Mouse (Mus musculus) midbrain, embryonic 16.5 days (tissue): Measurements from ENCODE around the gene Pih1d2. TPM values are rescaled to one million over a fixed set of nuclear protein-coding genes. Genes with fewer than 3 reads are reported as not detected.
A peak's percentile ranks its signal among the peaks of the same experiment; 100 is the strongest.
"Not testable (repeated sequence)": the region's sequence is repeated elsewhere in the genome, so short reads cannot be mapped to it uniquely, and the experiment has no call there.

Experiments
- ATAC-seq: fragments of 200-750 bp; cut with Nextera tagmentation; 2 replicates; pipeline ENCODE4 v1.8.0; 2017; ENCODE audit warnings: moderate TSS enrichment
- H3K27ac ChIP-seq: fragments of 300-500 bp; sonication (generic); 2 replicates; pipeline ENCODE4 v1.5.1; 2014; ENCODE audit warnings: mild to moderate bottlenecking, low read length, mixed read lengths
- H3K27me3 ChIP-seq: fragments of 300-500 bp; sonication (generic); 2 replicates; pipeline ENCODE4 v1.6.1; 2014; ENCODE audit warnings: low read depth, low read length, mixed read lengths; ENCODE audit not compliant: control insufficient read depth, insufficient read depth
- H3K36me3 ChIP-seq: fragments of 300-500 bp; sonication (generic); 2 replicates; pipeline ENCODE4 v1.6.1; 2014; ENCODE audit warnings: mild to moderate bottlenecking, low read length, moderate library complexity, mixed read lengths; ENCODE audit not compliant: control insufficient read depth, insufficient read depth
- H3K4me1 ChIP-seq: fragments of 300-500 bp; sonication (generic); 2 replicates; pipeline ENCODE4 v1.6.1; 2014; ENCODE audit warnings: mild to moderate bottlenecking, low read length, mixed read lengths; ENCODE audit not compliant: control insufficient read depth, insufficient read depth
- H3K4me2 ChIP-seq: fragments of 300-500 bp; sonication (generic); 2 replicates; pipeline ENCODE4 v1.6.1; 2014; ENCODE audit warnings: mild to moderate bottlenecking, low read length, mixed read lengths
- H3K4me3 ChIP-seq: fragments of 300-500 bp; sonication (generic); 2 replicates; pipeline ENCODE4 v1.5.1; 2014; ENCODE audit warnings: low read depth, mild to moderate bottlenecking, low read length, moderate library complexity, mixed read lengths
- H3K9ac ChIP-seq: fragments of 300-500 bp; sonication (generic); 2 replicates; pipeline ENCODE4 v1.6.1; 2014; ENCODE audit warnings: low read depth, low read length, mixed read lengths
- H3K9me3 ChIP-seq: fragments of 300-500 bp; sonication (generic); replicated peaks from 2 replicates; pipeline ENCODE4 v1.6.1; 2014; ENCODE audit warnings: mild to moderate bottlenecking, low read length, mixed read lengths; ENCODE audit not compliant: control insufficient read depth, poor library complexity, severe bottlenecking
- WGBS: fragments of 180-500 bp; shearing (Covaris S2); extraction: QIAGEN DNeasy Blood & Tissue Kit; methylation state at CpG from one replicate; pipeline ENCODE4 v1.1.7; 2014; 5-methylcytosine and 5-hydroxymethylcytosine counted together
- polyA plus RNA-seq: library from polyadenylated mRNA; unstranded; fragments of >200 nt; fragmentation: Nextera tagmentation; extraction: Ambion mirVana; gene quantifications from 2 replicates; pipeline ENCODE4 v1.2.1, GENCODE M21; 2015

The Pih1d2 gene
- polyA plus RNA-seq, 1 experiment from 2014 or later = 5.7 TPM

DNA sequence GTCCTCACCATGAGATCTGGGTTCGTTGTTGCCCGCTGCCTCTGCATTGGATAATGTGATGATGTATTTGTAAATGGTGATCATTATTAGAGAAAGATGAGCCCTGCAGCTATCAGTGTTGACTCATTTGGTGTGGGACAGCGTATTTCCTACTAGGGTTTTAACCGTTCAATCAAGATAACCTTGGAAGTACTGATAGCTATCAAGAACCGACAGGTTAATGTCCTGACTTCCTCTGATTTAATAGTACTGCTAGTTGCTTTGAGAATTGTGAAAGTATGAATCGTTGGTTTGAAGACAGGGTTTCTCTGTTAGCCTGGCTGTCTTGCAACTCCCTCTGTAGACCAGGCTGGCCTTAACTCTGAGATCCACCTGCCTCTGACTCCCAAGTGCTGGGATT, 12.8 kb upstream of the Pih1d2 start:
- Histone ChIP-seq H3K9ac (peak overlapping the region; percentile 89), H3K36me3 (peaks cover 11% of the 10 kb centered on the region), H3K4me3 (peak overlapping the region; percentile 76), H3K27me3 (no peaks in the 10 kb centered on the region), H3K9me3 (no peaks in the 10 kb centered on the region), H3K4me1 (peaks cover 26% of the 10 kb centered on the region), H3K27ac (peak overlapping the region; percentile 85), H3K4me2 (peak overlapping the region; percentile 94)
- no peak for ATAC-seq
- WGBS = 6% methylated on average over 6 of the region's 6 CpGs

DNA sequence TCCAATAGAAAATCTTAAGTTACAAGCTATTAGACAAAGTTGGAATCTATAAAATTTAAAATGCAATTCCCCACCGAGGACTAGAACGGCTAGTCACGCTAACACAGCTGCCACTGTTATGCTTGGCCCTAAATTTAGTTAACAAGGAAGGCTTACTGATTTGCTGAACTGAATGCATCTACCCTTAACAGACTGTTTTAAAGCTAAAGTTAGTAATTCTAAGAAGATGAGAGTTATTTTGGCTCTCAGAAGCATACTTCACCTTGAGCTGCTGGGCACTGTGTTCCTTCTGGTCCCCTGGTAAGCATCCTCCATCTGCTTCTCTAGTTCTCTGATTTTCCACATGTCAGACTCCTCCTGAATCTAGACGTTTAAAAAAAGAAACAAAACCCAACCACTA, 5.0 kb upstream of the Pih1d2 start:
- WGBS = 91% methylated on average over 4 of the region's 4 CpGs
- peaks cover 25% of the 10 kb centered on the region for H3K36me3 ChIP-seq
- peaks cover 18% of the 10 kb centered on the region for H3K4me1 ChIP-seq

DNA sequence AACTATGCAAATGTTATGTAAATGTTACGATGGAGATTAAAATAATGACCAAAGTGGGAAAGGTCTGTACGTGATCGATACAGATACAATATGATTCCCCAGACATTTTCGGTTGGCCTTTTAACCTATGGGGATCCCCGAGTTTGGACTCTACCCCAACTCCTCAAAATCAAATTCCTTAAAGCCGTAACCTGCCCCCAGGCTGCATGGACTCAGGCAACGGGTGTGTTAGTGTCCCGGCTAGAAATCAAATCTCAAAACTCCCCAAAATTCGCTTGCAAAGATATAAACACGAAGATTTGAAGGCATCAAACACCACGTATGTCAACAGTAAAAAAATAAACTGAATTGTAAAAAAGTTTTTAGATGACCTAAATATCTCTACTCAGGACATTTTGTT, 960 bp upstream of the Pih1d2 start:
- Histone ChIP-seq H3K4me2 (peak overlapping the region; percentile 80), H3K27ac (no peak overlapping the region), H3K4me3 (peak overlapping the region; percentile 99), H3K36me3 (peaks cover 12% of the 10 kb centered on the region), H3K9ac (peak overlapping the region; percentile 94), H3K9me3 (no peaks in the 10 kb centered on the region), H3K4me1 (peaks cover 18% of the 10 kb centered on the region), H3K27me3 (no peaks in the 10 kb centered on the region)
- no peak for ATAC-seq
- WGBS = 41% methylated on average over 11 of the region's 11 CpGs

More for the DNA sequence above, 5.0 kb upstream of the Pih1d2 start:
- no peak overlapping the region for H3K4me2 ChIP-seq
- H3K9me3 ChIP-seq = no peaks in the 10 kb centered on the region
- H3K4me3 ChIP-seq = no peak overlapping the region
- H3K27ac ChIP-seq = no peak overlapping the region
- no peak overlapping the region for H3K9ac ChIP-seq
- H3K27me3 ChIP-seq = no peaks in the 10 kb centered on the region
- ATAC-seq = no peak

- no peak for ATAC-seq
- H3K27ac ChIP-seq = no peak overlapping the region
- H3K9me3 ChIP-seq = no peaks in the 10 kb centered on the region
- H3K4me1 ChIP-seq = peaks cover 18% of the 10 kb centered on the region
- H3K9ac ChIP-seq = no peak overlapping the region
- no peaks in the 10 kb centered on the region for H3K27me3 ChIP-seq
- peaks cover 7% of the 10 kb centered on the region for H3K36me3 ChIP-seq
- WGBS = 65% methylated on average over 9 of the region's 9 CpGs
- peak overlapping the region; percentile 80 for H3K4me2 ChIP-seq
- no peak overlapping the region; the same call in 1 of the 2 replicates for H3K4me3 ChIP-seq
Observed at GRCm38 (mm10) chr9:50617794-50618330, 741 bp downstream of the Pih1d2 start.

- H3K9ac ChIP-seq, H3K27me3 ChIP-seq, ATAC-seq, H3K27ac ChIP-seq, H3K9me3 ChIP-seq, H3K4me3 ChIP-seq, H3K4me2 ChIP-seq, H3K4me1 ChIP-seq: not testable (repeated sequence)
- 95% methylated on average over 6 of the region's 8 CpGs for WGBS
- peaks cover 14% of the 10 kb centered on the region for H3K36me3 ChIP-seq
Observed at GRCm38 (mm10) chr9:50630903-50631302, 13.8 kb downstream of the Pih1d2 start.

- no peak for ATAC-seq
- Histone ChIP-seq H3K27me3 (no peaks in the 10 kb centered on the region), H3K9me3 (no peaks in the 10 kb centered on the region), H3K4me3 (no peak overlapping the region), H3K27ac (no peak overlapping the region), H3K36me3 (peaks cover 14% of the 10 kb centered on the region), H3K9ac (no peak overlapping the region), H3K4me2 (no peak overlapping the region), H3K4me1 (no peaks in the 10 kb centered on the region)
- WGBS = 90% methylated on average over 6 of the region's 6 CpGs
Observed at GRCm38 (mm10) chr9:50632016-50632688, 15.0 kb downstream of the Pih1d2 start.

- no peaks in the 10 kb centered on the region for H3K4me1 ChIP-seq
- peaks cover 16% of the 10 kb centered on the region for H3K36me3 ChIP-seq
- WGBS = 61% methylated on average over 2 of the region's 2 CpGs
- no peaks in the 10 kb centered on the region for H3K27me3 ChIP-seq
- H3K4me2 ChIP-seq = no peak overlapping the region
- H3K27ac ChIP-seq = no peak overlapping the region
- no peak overlapping the region for H3K4me3 ChIP-seq
- H3K9ac ChIP-seq = no peak overlapping the region
- no peaks in the 10 kb centered on the region for H3K9me3 ChIP-seq
- no peak for ATAC-seq
Observed at GRCm38 (mm10) chr9:50633059-50633458, 15.9 kb downstream of the Pih1d2 start.

DNA sequence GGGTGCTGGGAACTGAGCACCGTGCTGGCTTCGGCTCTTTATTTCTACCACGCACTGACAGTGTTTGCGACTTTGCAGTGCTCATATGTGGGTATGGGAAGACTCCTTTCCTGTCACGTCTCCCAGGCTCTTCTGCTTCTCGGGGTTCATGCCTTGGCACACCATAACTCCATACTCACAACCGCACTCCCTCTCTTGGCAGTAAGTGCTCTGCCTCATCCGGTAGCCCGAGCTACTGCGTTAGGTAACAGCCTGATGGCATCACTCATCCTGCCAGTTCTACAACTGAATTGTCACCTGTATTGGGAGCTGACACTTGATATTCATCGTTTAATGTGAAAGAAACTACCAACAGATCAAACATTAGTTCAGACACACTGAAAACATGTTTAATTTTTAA, 17.1 kb downstream of the Pih1d2 start:
- H3K27ac ChIP-seq = no peak overlapping the region
- WGBS = 96% methylated on average over 11 of the region's 11 CpGs
- H3K4me3 ChIP-seq = no peak overlapping the region
- no peaks in the 10 kb centered on the region for H3K27me3 ChIP-seq
- no peak overlapping the region for H3K4me2 ChIP-seq
- H3K36me3 ChIP-seq = peaks cover 17% of the 10 kb centered on the region
- ATAC-seq = no peak
- no peak overlapping the region for H3K9ac ChIP-seq
- no peaks in the 10 kb centered on the region for H3K4me1 ChIP-seq
- no peaks in the 10 kb centered on the region for H3K9me3 ChIP-seq

- WGBS = 83% methylated on average over 10 of the region's 10 CpGs
- H3K9me3 ChIP-seq = no peaks in the 10 kb centered on the region
- no peaks in the 10 kb centered on the region for H3K27me3 ChIP-seq
- no peak overlapping the region for H3K9ac ChIP-seq
- no peak overlapping the region for H3K4me2 ChIP-seq
- no peak for ATAC-seq
- H3K27ac ChIP-seq = no peak overlapping the region
- H3K36me3 ChIP-seq = peaks cover 57% of the 10 kb centered on the region
- H3K4me1 ChIP-seq = no peaks in the 10 kb centered on the region
- H3K4me3 ChIP-seq = no peak overlapping the region
Observed at GRCm38 (mm10) chr9:50646826-50647370, 29.8 kb downstream of the Pih1d2 start.
